Mouse (Mus musculus): ENCODE measurements around the gene Slc22a15.

GRCm38 (mm10) chr3:101915048-101915801 lies 9.0 kb downstream of the Slc22a15 start:
- TF ChIP-seq HCFC1 (IDR thresholded peaks at IDR 0.05; ENCODE audit: borderline replicate concordance, insufficient read depth, low read length) (no peak), ZC3H11A (IDR thresholded peaks at IDR 0.05; ENCODE audit: borderline replicate concordance, low read depth, low read length) (no peak), ZNF384 (IDR thresholded peaks at IDR 0.05; ENCODE audit: low read depth, low read length) (no peak), MAFK (IDR thresholded peaks at IDR 0.05; ENCODE audit: insufficient read depth, low read depth, low read length) (no peak)
